Mouse (Mus musculus) testis, adult 10 weeks (tissue): ENCODE results near the gene Trmt13. TPM values are rescaled to one million over a fixed set of nuclear protein-coding genes. Genes with fewer than 3 reads are reported as not detected.

Experiments
- polyA plus RNA-seq: library from polyadenylated mRNA; stranded (reverse); fragments of 350-450 nt; fragmentation: Illumina TruSeq; extraction: RNeasy Lipid Tissue Mini Kit (QIAGEN cat#74804); gene quantifications from one replicate; pipeline ENCODE4 v1.2.3, GENCODE M21; 2014; ENCODE audit warnings: low read depth, low replicate concordance

Trmt13 gene
- 20.9 TPM for polyA plus RNA-seq

DNA sequence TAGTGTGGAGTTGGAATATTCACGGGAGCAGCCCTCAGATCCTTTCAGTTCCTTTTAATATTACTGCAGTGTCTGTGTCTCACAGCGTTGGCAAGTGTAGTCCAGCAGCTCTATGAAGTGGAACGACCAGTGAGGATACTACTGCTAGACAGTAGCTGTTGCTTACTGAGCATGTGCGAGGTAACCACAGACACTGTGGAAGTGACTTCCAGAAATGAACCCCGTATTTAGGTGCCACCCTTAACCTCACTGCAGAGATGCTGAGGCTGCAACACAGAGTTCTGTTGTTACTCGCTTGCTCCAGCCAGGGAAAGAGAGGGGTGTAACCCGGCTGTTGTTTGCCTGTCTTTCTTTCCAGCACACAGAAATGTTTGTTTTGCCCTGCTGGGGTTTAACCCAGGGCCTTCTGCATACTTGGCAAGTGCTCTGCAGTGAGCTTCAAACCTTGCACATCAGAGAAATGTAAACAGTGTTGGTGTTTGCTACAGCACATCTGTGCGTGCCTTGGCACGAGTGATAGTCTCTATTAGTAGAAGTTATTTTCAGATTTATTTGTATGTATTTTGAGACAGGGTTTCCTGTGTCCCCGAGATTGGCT lies at the start of gene Trmt13:
Gene Trmt13 (minus strand): TSS at position 293 of the 598 bp plus-strand sequence.

DNA sequence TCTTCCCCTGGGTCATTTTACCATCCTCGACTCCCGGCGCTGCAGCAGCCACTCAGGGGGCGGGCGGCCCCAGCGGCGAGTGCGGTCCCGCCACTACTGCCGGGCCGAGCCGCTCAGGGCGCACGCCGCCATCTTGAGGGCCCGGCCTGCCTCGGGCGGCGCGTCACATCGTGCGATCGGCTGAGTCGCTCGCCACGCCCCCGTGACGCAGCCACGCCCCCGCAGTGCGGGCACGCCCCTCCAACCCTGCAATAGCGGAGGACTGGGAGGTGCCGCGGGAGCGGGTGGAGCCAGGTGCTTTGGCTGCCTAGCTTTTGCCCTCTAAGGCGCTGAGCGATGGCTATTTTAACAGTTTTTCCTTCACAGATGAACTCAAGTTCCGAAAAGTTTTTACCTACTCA lies 48.1 kb upstream of the Trmt13 start, which contains the start of gene Mfsd14a:
Gene Mfsd14a (minus strand): TSS at position 215 of the 401 bp plus-strand sequence.

GRCm38 (mm10) chr3:116594728-116595602 lies 19.4 kb downstream of the Trmt13 start, which contains the start of gene Sass6:
Sass6 (plus strand) TSS chr3:116594982.

DNA sequence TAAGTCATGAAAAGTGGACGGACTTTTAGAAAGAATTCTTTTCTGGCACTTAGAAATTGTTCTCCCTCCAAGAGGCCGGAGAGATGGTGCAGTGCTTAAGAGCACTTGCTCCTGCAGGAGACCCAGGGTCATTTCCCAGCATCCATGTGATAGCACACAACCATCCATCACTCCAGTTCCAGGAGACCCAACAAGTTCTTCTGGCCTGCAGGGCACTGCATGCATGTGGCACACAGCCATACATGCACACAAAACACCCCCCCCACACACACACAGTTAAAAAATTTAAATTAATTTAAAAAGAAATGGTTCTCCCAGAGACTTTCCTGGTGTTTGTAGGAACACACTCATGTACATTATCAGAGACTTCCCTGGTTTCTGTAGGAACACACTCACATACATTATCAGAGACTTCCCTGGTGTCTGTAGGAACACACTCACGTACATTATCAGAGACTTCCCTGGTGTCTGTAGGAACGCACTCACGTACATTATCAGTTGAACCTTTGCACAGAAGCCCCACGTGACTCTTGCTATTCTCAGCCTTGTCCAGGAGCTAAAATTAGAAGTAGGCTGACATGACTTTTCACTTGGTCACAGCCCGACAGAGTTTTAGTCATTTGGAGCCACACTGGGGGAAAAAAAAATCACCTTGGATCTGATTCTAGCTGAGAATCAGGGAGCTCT lies 51.8 kb downstream of the Trmt13 start, which contains the start of gene Lrrc39:
Gene Lrrc39 (plus strand): TSS at position 566 of the 687 bp plus-strand sequence.

Other genes starting within 250 kb of the Trmt13 start
- gene Cdc14a, start 190.6 kb downstream of the Trmt13 start, polyA plus RNA-seq: 236 TPM
- 166 TPM for gene Rtca, start 106.4 kb downstream of the Trmt13 start, polyA plus RNA-seq
- gene Dbt, start 101.5 kb downstream of the Trmt13 start, polyA plus RNA-seq: 9.6 TPM
- gene Lrrc39, start 51.6 kb downstream of the Trmt13 start, polyA plus RNA-seq: not detected
- gene Sass6, start 19.6 kb downstream of the Trmt13 start, polyA plus RNA-seq: 156 TPM
- 167 TPM for gene Mfsd14a, start 48.1 kb upstream of the Trmt13 start, polyA plus RNA-seq
- gene Gm43191, start 66.7 kb upstream of the Trmt13 start, polyA plus RNA-seq: 0.38 TPM
- gene Slc35a3, start 98.2 kb upstream of the Trmt13 start, polyA plus RNA-seq: 67.2 TPM
- gene Agl, start 193.6 kb upstream of the Trmt13 start, polyA plus RNA-seq: 8.6 TPM
- 0.42 TPM for gene Frrs1, start 244.9 kb upstream of the Trmt13 start, polyA plus RNA-seq